Mouse (Mus musculus) cortical plate, adult 2 months (tissue): ENCODE measurements around the gene Resf1. TPM values are rescaled to one million over a fixed set of nuclear protein-coding genes. Genes with fewer than 3 reads are reported as not detected.

Experiments
- H3K27ac ChIP-seq: fragments of 200-500 bp; 2 replicates; pipeline ENCODE4 v1.5.1; 2012; ENCODE audit warnings: low read length, control low read depth, inconsistent platforms; ENCODE audit not compliant: insufficient read depth
- H3K4me1 ChIP-seq: fragments of 200-500 bp; 2 replicates; pipeline ENCODE4 v1.6.1; 2011; ENCODE audit warnings: low read length; ENCODE audit not compliant: control insufficient read depth, insufficient read depth
- H3K4me3 ChIP-seq: fragments of 200-500 bp; 2 replicates; pipeline ENCODE4 v1.5.1; 2011; ENCODE audit warnings: mild to moderate bottlenecking, low read length, control low read depth; ENCODE audit not compliant: insufficient read depth
- CTCF ChIP-seq: fragments of 200-500 bp; IDR thresholded peaks from 2 replicates; pipeline ENCODE4 v1.5.1; 2011; ENCODE audit warnings: mild to moderate bottlenecking, control low read depth, low read length; ENCODE audit not compliant: insufficient read depth; ENCODE audit errors: extremely low read depth
- POLR2A ChIP-seq: fragments of 200-500 bp; IDR thresholded peaks from 2 replicates; pipeline ENCODE4 v1.6.1; 2011; ENCODE audit warnings: mild to moderate bottlenecking, low read length, control low read depth; ENCODE audit not compliant: insufficient read depth; ENCODE audit errors: extremely low read depth
- polyA plus RNA-seq: library from polyadenylated mRNA; depleted of rRNA; stranded (reverse); fragments of >200 nt; gene quantifications from 2 replicates; pipeline ENCODE4 v1.2.3, GENCODE M21; 2012

Resf1 gene
- polyA plus RNA-seq, 1 experiment: 5.8 TPM

- H3K4me3 ChIP-seq: no peak overlapping the region
Measured at GRCm38 (mm10) chr6:149311044-149311443, 1.8 kb downstream of the Resf1 start.

DNA sequence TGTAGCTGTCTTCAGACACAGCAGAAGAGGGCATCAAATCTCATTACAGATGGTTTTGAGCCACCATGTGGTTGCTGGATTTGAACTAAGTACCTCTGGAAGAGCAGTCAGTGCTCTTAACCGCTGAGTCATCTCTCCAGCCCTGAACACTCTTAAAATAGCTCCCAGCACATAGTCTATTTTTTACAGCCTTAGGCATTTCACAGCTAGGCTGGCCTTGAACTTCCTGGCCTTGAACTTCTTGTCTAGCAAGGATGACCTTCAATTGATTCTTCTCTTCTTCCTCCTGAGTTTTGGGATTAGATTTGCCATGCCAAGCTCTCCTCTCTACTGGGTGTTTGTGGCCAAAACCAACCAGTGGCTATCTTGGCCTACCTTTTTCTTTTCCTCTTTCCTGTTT lies 2.6 kb downstream of the Resf1 start:
- no peak for TF ChIP-seq CTCF
- no peak for TF ChIP-seq POLR2A
- Histone ChIP-seq H3K4me3 (no peak overlapping the region), H3K27ac (no peak overlapping the region), H3K4me1 (no peaks in the 10 kb centered on the region)

More at GRCm38 (mm10) chr6:149311044-149311443, 1.8 kb downstream of the Resf1 start:
- Histone ChIP-seq H3K4me1 (no peaks in the 10 kb centered on the region), H3K27ac (no peak overlapping the region)
- TF ChIP-seq POLR2A: no peak
- no peak for TF ChIP-seq CTCF

DNA sequence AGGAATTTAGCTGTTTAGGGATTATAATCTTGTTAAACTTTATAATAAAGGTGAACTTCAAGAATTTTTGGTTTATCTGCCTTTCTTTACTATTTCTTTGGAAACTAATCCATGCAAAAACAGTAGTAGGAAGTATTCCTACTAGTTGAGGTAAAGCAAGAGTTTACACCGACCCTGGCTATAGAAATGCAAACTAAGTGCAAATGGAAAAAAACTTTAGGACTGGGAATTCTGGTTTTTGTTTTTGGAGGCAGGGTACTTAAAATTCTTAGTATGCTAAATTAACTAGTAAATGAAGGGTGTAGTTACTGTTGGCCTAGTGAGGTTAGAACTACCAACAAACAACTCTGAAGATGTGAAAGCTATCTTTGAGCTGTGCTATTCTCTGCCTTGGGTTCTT lies 3.0 kb downstream of the Resf1 start:
- TF ChIP-seq POLR2A: no peak
- TF ChIP-seq CTCF: no peak
- Histone ChIP-seq H3K27ac (no peak overlapping the region), H3K4me1 (no peaks in the 10 kb centered on the region), H3K4me3 (no peak overlapping the region)

- H3K4me1 ChIP-seq: no peaks in the 10 kb centered on the region
- no peak overlapping the region for H3K4me3 ChIP-seq
- TF ChIP-seq CTCF: no peak
- TF ChIP-seq POLR2A: no peak
- no peak overlapping the region for H3K27ac ChIP-seq
Measured at GRCm38 (mm10) chr6:149314918-149315317, 5.7 kb downstream of the Resf1 start.

DNA sequence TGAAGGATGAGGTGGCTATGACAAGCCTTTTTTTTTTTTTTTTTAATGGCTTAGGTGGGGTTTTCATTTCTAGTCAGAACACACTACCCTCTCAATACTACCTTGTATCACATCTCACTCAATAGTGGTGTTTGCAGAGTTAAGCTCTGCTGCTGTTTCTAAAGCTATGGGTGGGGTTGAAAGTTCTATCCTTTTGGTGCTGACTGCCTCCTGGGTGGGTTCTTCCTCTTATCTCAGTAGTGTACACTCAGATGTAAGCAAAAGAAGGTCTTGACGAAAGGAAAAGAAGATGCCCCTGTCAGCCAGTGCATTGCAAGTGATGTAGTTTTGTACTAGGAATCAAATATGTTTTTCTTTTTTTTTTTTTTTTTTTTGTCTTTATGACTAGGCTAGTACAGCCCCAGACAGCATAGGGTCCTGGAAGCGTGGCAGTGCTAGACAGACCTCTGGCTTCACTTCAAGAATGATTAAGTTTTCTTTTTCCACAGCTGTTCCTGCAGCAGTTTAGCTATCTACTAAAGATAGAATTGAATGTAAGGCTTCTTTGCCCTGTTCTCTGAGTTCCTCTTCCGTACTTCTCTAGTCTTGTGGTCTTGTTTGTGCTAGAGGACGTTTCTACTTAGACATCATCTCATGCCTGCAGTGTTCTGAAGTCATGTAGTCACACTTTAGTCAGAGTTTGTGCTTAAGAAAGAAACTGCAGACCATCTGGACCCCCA lies 14.5 kb downstream of the Resf1 start:
- no peak overlapping the region for H3K27ac ChIP-seq
- TF ChIP-seq POLR2A (no peak), CTCF (no peak)
- H3K4me1 ChIP-seq: no peaks in the 10 kb centered on the region
- no peak overlapping the region for H3K4me3 ChIP-seq

DNA sequence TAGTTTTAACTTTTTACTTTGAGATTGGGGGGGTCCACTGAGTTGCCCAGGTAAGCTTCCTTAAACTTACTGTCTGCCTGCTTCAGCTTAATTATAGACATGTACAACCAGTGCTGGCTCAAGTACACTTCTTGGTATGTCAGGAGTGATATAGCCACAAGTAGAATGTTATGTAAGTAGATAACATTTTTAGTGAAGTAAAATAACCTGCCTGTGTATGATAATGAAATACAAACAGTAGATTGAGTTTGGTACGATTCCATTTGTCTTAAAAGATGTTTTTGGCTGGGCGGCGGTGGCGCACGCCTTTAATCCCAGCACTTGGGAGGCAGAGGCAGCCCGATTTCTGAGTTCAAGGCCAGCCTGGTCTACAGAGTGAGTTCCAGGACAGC lies 15.0 kb downstream of the Resf1 start:
- TF ChIP-seq POLR2A: no peak
- no peak for TF ChIP-seq CTCF
- Histone ChIP-seq H3K27ac (no peak overlapping the region), H3K4me1 (no peaks in the 10 kb centered on the region), H3K4me3 (no peak overlapping the region)

DNA sequence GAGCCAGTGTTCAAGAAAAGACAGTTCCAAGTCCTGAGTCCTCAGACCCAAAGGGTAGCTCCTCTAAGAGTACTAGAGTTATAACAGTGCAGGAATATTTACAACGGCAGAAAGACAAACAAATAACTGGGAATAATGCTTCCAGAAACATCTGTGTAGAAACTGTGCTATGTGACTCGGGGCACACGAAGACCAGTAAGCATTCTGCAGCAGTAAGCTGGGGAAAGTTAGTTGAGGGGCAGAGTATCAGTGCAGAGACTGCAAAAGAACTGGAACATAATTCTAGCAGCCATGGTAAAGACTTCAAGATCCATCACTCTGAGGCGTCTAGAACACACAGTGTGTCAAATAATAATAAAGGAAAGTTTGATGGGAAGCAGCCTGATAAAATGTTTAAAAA lies 19.9 kb downstream of the Resf1 start:
- TF ChIP-seq CTCF (no peak), POLR2A (no peak)
- Histone ChIP-seq H3K4me3 (no peak overlapping the region), H3K27ac (no peak overlapping the region), H3K4me1 (no peaks in the 10 kb centered on the region)

DNA sequence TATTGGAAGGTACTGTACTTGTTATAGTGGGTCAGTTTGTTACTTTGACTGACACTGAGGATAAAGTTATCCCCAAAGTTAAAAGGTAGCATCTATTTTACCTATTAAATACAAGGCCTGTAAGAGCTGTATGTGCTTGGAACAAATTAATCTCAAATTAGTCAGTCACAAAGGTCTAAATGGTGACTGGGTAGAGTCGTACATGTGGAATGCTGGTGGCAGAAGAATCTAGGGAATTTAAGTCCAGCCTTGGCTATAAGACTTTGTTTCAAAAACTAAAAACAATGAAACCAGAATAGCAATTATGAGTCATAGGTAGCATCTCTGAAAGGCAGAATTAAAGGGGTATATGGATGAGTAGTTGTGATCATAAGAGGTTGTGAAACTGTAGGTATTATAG lies 21.1 kb downstream of the Resf1 start:
- Histone ChIP-seq H3K4me1 (no peaks in the 10 kb centered on the region), H3K4me3 (no peak overlapping the region), H3K27ac (no peak overlapping the region)
- TF ChIP-seq POLR2A (no peak), CTCF (no peak)

DNA sequence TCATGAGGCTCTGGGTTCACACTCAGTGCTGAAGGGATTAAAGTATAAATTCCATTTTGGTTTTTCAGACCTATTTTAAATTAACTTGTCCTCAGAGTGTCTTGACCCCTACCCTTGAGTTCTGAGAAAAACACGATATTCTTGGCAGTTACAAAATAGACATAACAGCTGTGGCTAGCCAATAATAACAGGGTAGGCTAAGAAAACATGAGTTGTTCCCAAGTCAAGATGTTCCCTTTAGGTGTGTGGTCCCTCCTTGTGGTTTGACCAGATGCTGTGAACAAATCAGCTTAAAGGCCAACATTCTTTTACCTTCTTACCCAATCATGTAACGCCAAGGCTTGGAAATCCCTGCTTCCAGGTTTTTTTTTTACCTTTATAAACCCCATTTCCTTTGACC lies 23.8 kb downstream of the Resf1 start:
- no peak overlapping the region for H3K4me3 ChIP-seq
- TF ChIP-seq POLR2A: no peak
- TF ChIP-seq CTCF: no peak
- no peak overlapping the region for H3K27ac ChIP-seq
- H3K4me1 ChIP-seq: no peaks in the 10 kb centered on the region

DNA sequence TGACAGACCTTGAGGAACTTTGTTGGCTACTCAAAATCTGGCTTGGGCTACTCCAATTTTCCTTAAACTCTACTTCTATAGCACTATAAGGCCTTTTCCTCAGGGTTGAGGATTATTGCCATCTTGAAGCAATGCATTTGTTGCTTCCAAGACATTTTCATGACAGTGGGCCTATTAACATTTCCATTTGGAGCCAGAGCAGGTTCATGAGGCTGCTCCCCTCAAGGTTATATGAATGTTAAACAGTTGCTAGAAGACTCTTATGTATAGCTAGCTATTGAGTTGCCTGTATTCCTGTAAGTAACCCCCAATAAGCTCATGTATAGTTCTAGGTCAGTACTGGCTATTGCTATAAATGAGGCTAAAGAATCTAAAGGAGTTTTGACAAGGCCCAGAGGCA lies 28.8 kb downstream of the Resf1 start:
- no peak overlapping the region for H3K27ac ChIP-seq

GRCm38 (mm10) chr6:149338622-149339021 lies 29.4 kb downstream of the Resf1 start:
- Histone ChIP-seq H3K4me1 (no peaks in the 10 kb centered on the region), H3K4me3 (no peak overlapping the region), H3K27ac (no peak overlapping the region)
- TF ChIP-seq POLR2A (no peak), CTCF (no peak)

More for the DNA sequence above, 28.8 kb downstream of the Resf1 start:
- H3K4me1 ChIP-seq: no peaks in the 10 kb centered on the region
- no peak overlapping the region for H3K4me3 ChIP-seq
- TF ChIP-seq POLR2A (no peak), CTCF (no peak)
